Mouse (Mus musculus): ENCODE measurements around the gene Gm20843.
"Not testable (repeated sequence)": the region's sequence is repeated elsewhere in the genome, so short reads cannot be mapped to it uniquely, and the experiment has no call there.

Gene Gm20843

DNA sequence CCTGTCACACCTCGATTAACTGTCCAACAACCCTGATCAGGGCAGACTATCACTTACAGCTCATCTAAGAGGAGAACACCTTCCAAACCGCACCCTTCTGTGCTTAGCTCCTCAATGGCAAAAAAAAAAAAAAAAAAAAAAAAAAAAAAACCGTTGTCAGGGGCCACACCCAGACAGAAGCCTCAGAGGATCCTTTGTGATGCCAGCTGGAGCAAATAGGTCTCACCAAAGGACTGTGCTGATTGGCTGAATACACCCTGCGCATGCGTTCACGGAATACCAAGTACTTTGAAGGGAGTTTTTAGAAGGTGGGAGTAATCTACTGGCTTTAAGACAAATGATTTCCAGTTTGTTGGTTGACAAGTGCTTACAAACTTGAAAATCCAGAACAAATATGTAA, at the start of gene Gm20843:
Gm20843 (minus strand) TSS at position 101 of the 400 bp plus-strand sequence.
- not testable (repeated sequence) for DNase-seq (ENCODE audit: extremely low spot score, low read depth, low spot score)
